In the genomic region with DNA sequence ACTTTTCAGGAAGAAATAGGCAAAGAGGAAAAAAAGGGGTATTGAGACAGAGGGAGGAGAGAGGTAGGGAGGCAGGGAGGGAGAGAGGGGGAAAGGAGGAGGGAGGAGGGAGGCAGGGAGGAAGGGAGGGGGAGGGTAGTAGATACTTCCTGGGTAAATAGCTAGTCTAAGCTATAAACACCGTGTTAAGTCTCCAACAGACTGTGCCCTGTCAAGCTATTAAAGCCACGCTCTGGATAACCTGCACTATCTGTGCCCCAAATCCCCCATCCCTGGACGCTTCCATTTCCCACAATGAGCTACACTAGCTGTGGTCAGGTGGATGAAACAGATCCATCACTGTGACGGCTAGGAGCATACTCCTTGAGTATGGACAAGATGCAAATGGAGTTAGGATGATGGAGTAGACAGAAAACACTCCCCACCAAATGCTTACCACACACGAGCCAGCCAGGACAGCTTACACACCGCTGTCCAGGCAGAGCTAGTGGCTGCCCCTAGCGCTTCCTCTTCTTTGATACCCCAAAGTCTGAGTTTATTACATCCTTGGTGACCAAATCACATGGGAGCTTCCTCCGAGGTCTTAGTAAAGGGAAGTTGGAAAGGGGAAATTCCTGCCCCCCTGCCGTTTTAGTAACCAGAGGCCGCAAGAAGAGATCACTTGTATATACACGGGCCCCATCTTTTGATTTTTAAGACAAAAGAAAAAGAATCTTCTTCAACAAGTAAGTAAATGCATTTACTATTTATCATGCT, we compare ENCODE assay signal across 13 mouse cellular contexts. TPM values are rescaled to one million over a fixed set of nuclear protein-coding genes. Genes with fewer than 3 reads are reported as not detected.
DNase-seq lines count a peak whose midpoint lies in the region; ATAC-seq and TF ChIP-seq lines count a peak whose summit lies in the region.
"Had no signal": no experiment of that assay in that cellular context is flagged by ENCODE, and none has a peak within 500 bp of the region (broad histone marks: within the 10 kb centered on the region; RNA-seq: fewer than 3 reads in every experiment).

No protein-coding gene starts in this region.

- no peak for TF ChIP-seq POLR2A in lung, adult 2 months (IDR thresholded peaks at IDR 0.05; ENCODE audit: borderline replicate concordance, extremely low read depth, low read depth, low read length)

- 44% methylated on average over 11 of the region's 11 CpGs for WGBS in lung, adult 2 months

- no peak for TF ChIP-seq CTCF in lung, adult 2 months (IDR thresholded peaks at IDR 0.05; ENCODE audit: insufficient read depth, low read length)

- peak; percentile 70 for ATAC-seq in granulocyte monocyte progenitor cell, adult 5-6 weeks (replicated peaks; ENCODE audit: poor library complexity, severe bottlenecking)
- peak; percentile 56 for ATAC-seq in neutrophil, adult 5-6 weeks (ENCODE audit: extremely low read depth, insufficient number of reproducible peaks, low FRiP score, poor library complexity, severe bottlenecking)

- no peaks in the 10 kb centered on the region; the same call in 1 of the 2 replicates for H3K4me1 ChIP-seq in lung, adult 2 months (ENCODE audit: control insufficient read depth, insufficient read depth, low read length)

- H3K4me3 ChIP-seq in lung, adult 2 months (replicated peaks; ENCODE audit: extremely low read depth, low read depth, low read length) = no peak overlapping the region
- H3K4me3 ChIP-seq: erythroblast, embryonic 14.5 days; hindbrain, embryonic 13.5 days; limb, embryonic 12.5 days had no signal

- peak; percentile 28 to 33 for DNase-seq in lung, adult 18-20 months
- DNase-seq in lung, adult 2 months = no peak
- DNase-seq in MEL-GATA-1-ER (ENCODE audit: extremely low read depth, low read depth) = peak; percentile 89
- DNase-seq in right cerebral cortex, postnatal 36 days (ENCODE audit: low spot score in 2 of 2) = no peak
- no peak for DNase-seq in left cerebral cortex, adult 18-20 months (ENCODE audit: low spot score in 2 of 2)
- DNase-seq: kidney, adult 9 months; thymus, postnatal 4 days had no signal

RNA-seq across cellular contexts. Expression of a gene that starts 1.6 kb away (rescaled TPM):
- polyA plus RNA-seq in lung, adult 2 months (2012; rRNA removed) = 0.35 and 0.98 TPM in 2 replicates
- total RNA-seq in granulocyte monocyte progenitor cell, adult 5-6 weeks (2014; fragmentation: Nextera tagmentation) = 0.21 TPM in 1 of 2 replicates, not detected in the other
- total RNA-seq in granulocyte monocyte progenitor cell, adult 5-6 weeks (2017) = 0.52 TPM in 1 of 2 replicates, not detected in the other
- 16.6 and 18.4 TPM in 2 replicates for total RNA-seq in neutrophil, adult 5-6 weeks (2017)
- total RNA-seq in left cerebral cortex, adult 18-20 months (2021) = under 1 TPM; 0.30 to 0.65 TPM
- polyA plus RNA-seq: erythroblast, embryonic 14.5 days had no signal

RNA-seq across cellular contexts. Expression of a gene that starts 4.5 kb away (rescaled TPM):
- 27.0 and 29.4 TPM in 2 replicates for polyA plus RNA-seq in lung, adult 2 months (2012; rRNA removed)
- total RNA-seq in granulocyte monocyte progenitor cell, adult 5-6 weeks (2014; fragmentation: Nextera tagmentation) = 18.9 and 31.5 TPM in 2 replicates
- total RNA-seq in granulocyte monocyte progenitor cell, adult 5-6 weeks (2017) = 10.8 and 15.0 TPM in 2 replicates
- total RNA-seq in neutrophil, adult 5-6 weeks (2017) = 26.4 and 33.0 TPM in 2 replicates
- 10 to 100 TPM; 61.6 to 63.2 TPM for total RNA-seq in left cerebral cortex, adult 18-20 months (2021)

RNA-seq across cellular contexts. Expression of a gene that starts 24.0 kb away (rescaled TPM):
- 1.6 and 2.0 TPM in 2 replicates for polyA plus RNA-seq in lung, adult 2 months (2012; rRNA removed)
- total RNA-seq in granulocyte monocyte progenitor cell, adult 5-6 weeks (2014; fragmentation: Nextera tagmentation) = not detected in 2 replicates
- not detected in 2 replicates for total RNA-seq in granulocyte monocyte progenitor cell, adult 5-6 weeks (2017)
- 0.47 TPM in 1 of 2 replicates, not detected in the other for total RNA-seq in neutrophil, adult 5-6 weeks (2017)
- 1 to 10 TPM in 1 of 2 experiments, under 1 TPM in 1; 0.94 to 1.0 TPM for total RNA-seq in left cerebral cortex, adult 18-20 months (2021)
- polyA plus RNA-seq: erythroblast, embryonic 14.5 days; stomach, embryonic 14.5 days had no signal

Comparison
In these comparisons a context has a peak if more than half of its experiments do, and no peak if none do; other contexts are left out.
1. DNase-seq: peak in lung, adult 18-20 months (2 of 2) and MEL-GATA-1-ER (single experiment); none in lung, adult 2 months (single experiment), right cerebral cortex, postnatal 36 days (0 of 2) and left cerebral cortex, adult 18-20 months (0 of 2).
2. RNA of a gene that starts 1.6 kb away (total RNA-seq): 16.6 to 18.4 TPM in neutrophil, adult 5-6 weeks; 0.30 to 0.65 TPM in left cerebral cortex, adult 18-20 months and 0.21 to 0.52 TPM in granulocyte monocyte progenitor cell, adult 5-6 weeks; every median in the first group is over 10 times any median in the second.